Mouse (Mus musculus) Patski (cell line): ENCODE results near the gene Sympk. TPM values are rescaled to one million over a fixed set of nuclear protein-coding genes. Genes with fewer than 3 reads are reported as not detected.

Experiments
- ATAC-seq: fragments of 100-300 bp; one replicate; pipeline ENCODE4 v1.8.0; 2021
- CTCF ChIA-PET: fragments of 350-600 bp; sonication (Branson Sonifier 250); formaldehyde crosslinking; loops from one replicate; lab custom pipeline; 2022; ENCODE audit warnings: inconsistent platforms; lab: Charles Lee
- POLR2A ChIA-PET: fragments of 350-600 bp; sonication (Branson Sonifier 250); formaldehyde crosslinking; loops from one replicate; lab custom pipeline; 2022; ENCODE audit warnings: antibody characterized with exemption, inconsistent platforms; lab: Charles Lee
- DNase-seq: peaks from one replicate; pipeline ENCODE4 v3.0.0-alpha.2; 2011; ENCODE audit warnings: low read depth, low spot score
- H3K27me3 ChIP-seq: fragments of 371-371 bp; one replicate; pipeline ENCODE4 v1.5.1; 2021
- CTCF ChIP-seq: fragments of 100-300 bp; IDR thresholded peaks from one replicate; pipeline ENCODE4 v1.5.1; 2021
- in situ Hi-C: fragments of 300-500 bp; cut with MboI; formaldehyde crosslinking; loops from 3 replicates; pipeline ENCODE4 v1.11.1; 2018; ENCODE audit warnings: low pct_unique_long_range_greater_than_20kb, mixed read lengths
- polyA plus RNA-seq: library from polyadenylated mRNA; unstranded; gene quantifications from one replicate; pipeline ENCODE4 v1.2.3, GENCODE M21; 2021

Gene Sympk
- polyA plus RNA-seq, 1 experiment from 2014 or later = 104 TPM

DNA sequence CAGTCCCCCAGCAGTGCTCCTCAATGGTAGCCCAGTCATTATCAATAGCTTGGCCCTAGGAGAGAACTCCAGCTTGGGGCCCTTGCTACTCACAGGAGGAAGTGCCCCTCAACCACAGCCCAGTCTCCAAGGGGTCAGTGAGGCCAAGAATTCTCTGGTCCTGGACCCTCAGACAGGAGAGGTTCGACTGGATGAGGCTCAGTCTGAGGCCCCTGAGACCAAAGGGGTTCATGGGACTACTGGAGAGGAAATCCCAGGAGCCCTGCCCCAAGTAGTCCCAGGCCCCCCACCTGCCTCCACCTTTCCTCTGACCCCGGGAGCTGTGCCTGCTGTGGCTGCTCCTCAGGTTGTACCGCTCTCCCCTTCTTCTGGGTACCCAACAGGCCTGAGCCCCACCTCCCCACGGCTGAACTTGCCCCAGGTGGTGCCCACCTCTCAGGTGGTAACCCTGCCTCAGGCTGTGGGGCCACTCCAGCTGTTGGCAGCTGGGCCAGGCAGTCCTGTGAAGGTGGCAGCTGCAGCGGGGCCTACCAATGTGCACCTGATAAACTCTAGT lies 72.3 kb downstream of the Sympk start:
- ATAC-seq = no peak

DNA sequence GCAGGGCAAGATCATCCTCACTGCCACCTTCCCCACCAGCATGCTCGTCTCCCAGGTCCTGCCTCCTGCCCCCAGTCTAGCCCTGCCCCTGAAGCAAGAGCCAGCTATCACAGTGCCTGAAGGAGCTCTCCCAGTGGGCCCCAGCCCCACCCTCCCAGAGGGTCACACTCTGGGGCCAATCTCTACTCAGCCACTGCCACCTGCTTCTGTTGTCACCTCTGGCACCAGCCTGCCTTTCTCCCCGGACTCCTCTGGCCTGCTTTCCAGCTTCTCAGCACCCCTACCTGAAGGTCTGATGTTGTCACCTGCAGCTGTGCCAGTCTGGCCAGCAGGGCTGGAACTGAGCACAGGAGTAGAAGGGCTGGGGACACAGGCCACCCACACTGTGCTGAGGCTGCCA lies 73.0 kb downstream of the Sympk start:
- DNase-seq (no peak), ATAC-seq (no peak)
- TF ChIP-seq CTCF = no peak
- no peaks in the 10 kb centered on the region for H3K27me3 ChIP-seq
- ChIA-PET CTCF (interaction anchor here (4.2 to 4.3 kb wide), 2 partner anchors 10 to 16 kb away, joined by 18 read pairs; no protein-coding TSS in a partner anchor), POLR2A (no interaction called here)
- in situ Hi-C loops = no loop called here

More for the DNA sequence above, 72.3 kb downstream of the Sympk start:
- POLR2A ChIA-PET = interaction anchor here (1.1 to 5.8 kb wide), 5 partner anchors 11 to 94 kb away, joined by 3 to 48 read pairs (median 6); partner anchors contain the start of genes Dmpk, Dmwd and Fbxo46
- no peak for TF ChIP-seq CTCF
- CTCF ChIA-PET = interaction anchor here (4.2 to 17.1 kb wide), 3 partner anchors 11 to 22 kb away, joined by 18 to 238 read pairs (median 18); partner anchors contain the start of gene Dmwd
- no peaks in the 10 kb centered on the region for H3K27me3 ChIP-seq
- in situ Hi-C loops = no loop called here
- DNase-seq = no peak

DNA sequence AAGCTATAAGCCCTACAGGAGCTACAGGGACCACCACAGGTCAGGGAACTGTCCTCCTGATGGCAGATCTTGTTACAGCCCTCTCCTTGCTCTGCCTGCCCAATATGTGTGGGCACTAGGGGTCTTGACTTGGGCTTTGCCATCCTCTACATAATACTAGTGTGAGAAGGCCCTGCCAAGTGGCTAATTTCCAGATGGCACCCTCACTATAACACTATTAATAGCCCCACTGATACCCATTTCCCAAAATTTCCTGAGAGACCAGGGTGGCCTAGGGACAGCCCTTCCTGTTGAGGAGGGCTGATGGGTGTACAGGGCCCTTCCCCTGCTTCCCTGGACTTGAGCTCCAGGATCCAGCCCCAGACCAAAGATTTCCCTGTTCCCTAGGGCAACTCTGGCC lies 73.7 kb downstream of the Sympk start:
- ATAC-seq (no peak), DNase-seq (no peak)
- no peaks in the 10 kb centered on the region for H3K27me3 ChIP-seq
- CTCF ChIA-PET = interaction anchor here (4.2 to 4.3 kb wide), 2 partner anchors 9 to 16 kb away, joined by 18 read pairs; no protein-coding TSS in a partner anchor
- TF ChIP-seq CTCF = no peak
- in situ Hi-C loops = no loop called here
- POLR2A ChIA-PET = interaction anchor here (1.0 kb wide), 1 partner anchor 52 kb away, joined by 3 read pairs; no protein-coding TSS in a partner anchor

DNA sequence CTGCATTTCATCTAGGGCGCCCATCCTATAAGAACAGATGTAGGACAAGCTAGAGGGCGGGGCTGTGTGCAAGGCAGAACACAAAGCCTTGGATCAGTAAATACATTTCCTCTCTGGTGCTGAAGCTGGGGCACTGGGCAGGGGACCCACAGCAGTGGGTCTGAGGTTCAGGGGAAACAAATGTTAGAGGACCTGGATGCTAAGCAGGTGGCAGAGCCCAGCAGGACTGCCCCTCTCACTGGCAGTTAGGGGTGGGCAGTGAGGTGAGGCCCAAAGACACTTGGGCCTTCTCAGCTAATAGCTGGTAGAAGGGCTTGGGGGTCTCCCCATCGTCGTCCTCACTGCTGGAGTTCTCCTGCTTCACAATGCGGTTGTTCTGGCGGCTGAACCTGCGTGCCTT lies 74.6 kb downstream of the Sympk start:
- no peak for ATAC-seq
- ChIA-PET CTCF (interaction anchor here (0.9 to 4.3 kb wide), 3 partner anchors 8 to 122 kb away, joined by 3 to 18 read pairs (median 18); no protein-coding TSS in a partner anchor), POLR2A (interaction anchor here (1.0 to 1.4 kb wide), 3 partner anchors 9 to 51 kb away, joined by 3 to 4 read pairs (median 3); no protein-coding TSS in a partner anchor)

DNA sequence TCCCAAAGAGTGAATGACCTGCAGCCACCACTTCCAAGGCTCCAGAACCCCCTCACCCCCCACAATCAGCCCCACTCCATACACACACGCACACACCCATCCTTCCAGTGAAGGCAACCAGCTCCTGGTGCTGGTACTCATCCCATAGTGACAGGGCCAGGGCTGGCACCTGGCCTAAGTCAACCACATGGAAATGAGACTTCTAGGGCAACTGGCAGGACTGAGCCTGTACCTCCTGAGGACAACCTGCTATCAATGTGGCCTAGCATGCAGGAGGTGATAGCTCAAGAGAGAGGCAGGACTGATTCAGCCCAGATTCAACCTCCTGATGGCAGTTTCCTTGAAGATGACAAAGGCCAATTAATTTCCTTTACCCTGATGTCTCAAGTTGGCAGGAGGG lies 76.1 kb downstream of the Sympk start:
- in situ Hi-C loops = no loop called here
- no peaks in the 10 kb centered on the region for H3K27me3 ChIP-seq
- CTCF ChIA-PET = interaction anchor here (1.4 to 3.6 kb wide), 2 partner anchors 13 to 56 kb away, joined by 4 to 11 read pairs; no protein-coding TSS in a partner anchor
- TF ChIP-seq CTCF = no peak
- no peak for ATAC-seq
- no peak for DNase-seq
- POLR2A ChIA-PET = interaction anchor here (1.4 kb wide), 1 partner anchor 13 kb away, joined by 3 read pairs; no protein-coding TSS in a partner anchor

More for the DNA sequence above, 74.6 kb downstream of the Sympk start:
- H3K27me3 ChIP-seq = no peaks in the 10 kb centered on the region
- TF ChIP-seq CTCF = no peak
- DNase-seq = no peak
- in situ Hi-C loops = no loop called here

DNA sequence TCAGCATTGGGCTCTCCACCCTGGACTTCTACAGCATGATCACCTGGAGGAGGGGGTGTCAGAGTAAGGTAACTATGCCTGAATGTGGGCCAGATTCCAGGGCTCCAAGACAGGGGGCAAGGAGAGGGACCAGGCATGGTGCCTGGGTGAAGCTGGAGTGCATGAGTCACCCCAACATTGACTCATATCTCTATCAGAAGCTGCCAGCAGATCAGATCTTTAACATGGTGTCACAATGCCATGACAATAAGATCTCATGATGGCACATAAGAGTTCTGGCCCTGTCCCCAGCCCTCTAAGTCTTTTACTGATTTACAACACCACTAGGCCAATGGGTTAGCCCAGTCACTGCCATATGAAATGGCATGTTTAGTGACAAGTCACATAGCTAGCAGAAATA lies 79.6 kb downstream of the Sympk start:
- DNase-seq (no peak), ATAC-seq (no peak)
- ChIA-PET CTCF (interaction anchor here (3.6 kb wide), 1 partner anchor 10 kb away, joined by 11 read pairs; no protein-coding TSS in a partner anchor), POLR2A (no interaction called here)
- no peak for TF ChIP-seq CTCF
- in situ Hi-C loops = no loop called here
- no peaks in the 10 kb centered on the region for H3K27me3 ChIP-seq

Other genes with a start within 250 kb of the Sympk start
- gene Psg19, start 225.9 kb upstream of the Sympk start, polyA plus RNA-seq = not detected
- gene Psg17, start 202.8 kb upstream of the Sympk start, polyA plus RNA-seq = not detected
- 0.03 TPM for gene Mill2, start 184.4 kb upstream of the Sympk start, polyA plus RNA-seq
- 0.33 TPM for gene Pglyrp1, start 153.0 kb upstream of the Sympk start, polyA plus RNA-seq
- 23.7 TPM for gene Ccdc61, start 114.0 kb upstream of the Sympk start, polyA plus RNA-seq
- 0.19 TPM for gene Nova2, start 98.5 kb upstream of the Sympk start, polyA plus RNA-seq
- gene Nanos2, start 37.0 kb upstream of the Sympk start, polyA plus RNA-seq = not detected
- gene Mypop, start 33.1 kb upstream of the Sympk start, polyA plus RNA-seq = 15.3 TPM
- 31.5 TPM for gene Irf2bp1, start 20.3 kb upstream of the Sympk start, polyA plus RNA-seq
- gene Foxa3, start 839 bp upstream of the Sympk start, polyA plus RNA-seq = 0.09 TPM
- gene Rsph6a, start 30.3 kb downstream of the Sympk start, polyA plus RNA-seq = not detected
- gene Dmwd, start 51.9 kb downstream of the Sympk start, polyA plus RNA-seq = 73.4 TPM
- 154 TPM for gene Dmpk, start 59.5 kb downstream of the Sympk start, polyA plus RNA-seq
- 12.6 TPM for gene Six5, start 70.2 kb downstream of the Sympk start, polyA plus RNA-seq
- gene Gm4969, start 94.0 kb downstream of the Sympk start, polyA plus RNA-seq = 0.03 TPM
- gene Fbxo46, start 95.5 kb downstream of the Sympk start, polyA plus RNA-seq = 13.0 TPM
- gene Qpctl, start 124.9 kb downstream of the Sympk start, polyA plus RNA-seq = 15.8 TPM
- 108 TPM for gene Snrpd2, start 125.3 kb downstream of the Sympk start, polyA plus RNA-seq
- 0.08 TPM for gene Gipr, start 141.8 kb downstream of the Sympk start, polyA plus RNA-seq
- gene Eml2, start 152.0 kb downstream of the Sympk start, polyA plus RNA-seq = 73.6 TPM
- 0.19 TPM for gene Gpr4, start 188.2 kb downstream of the Sympk start, polyA plus RNA-seq
- gene Opa3, start 204.0 kb downstream of the Sympk start, polyA plus RNA-seq = 39.2 TPM
- 142 TPM for gene Vasp, start 247.4 kb downstream of the Sympk start, polyA plus RNA-seq